Mouse (Mus musculus): ENCODE measurements around the gene Fam240b.

DNA sequence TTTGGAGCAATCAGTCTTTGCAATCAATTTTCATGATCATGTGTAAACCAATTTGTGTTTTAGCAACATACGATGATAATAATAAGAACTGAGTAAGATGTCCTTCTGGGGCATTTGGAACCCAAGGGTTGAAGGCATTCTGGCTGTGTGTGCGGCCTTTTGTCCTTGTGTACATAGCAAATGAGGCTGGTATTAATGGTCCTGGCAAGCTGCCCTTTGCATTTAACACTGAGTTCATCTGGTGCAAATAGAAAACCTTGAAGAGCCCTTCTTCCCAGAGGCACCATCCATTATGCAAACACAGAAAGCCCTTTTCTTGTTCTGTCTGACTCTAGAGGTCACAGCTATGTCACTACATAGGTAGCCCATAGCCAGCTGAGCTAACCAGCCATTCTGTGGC, 35.0 kb downstream of the Fam240b start:
- TF ChIP-seq CTCF (IDR thresholded peaks at IDR 0.05; ENCODE audit: low read depth) (no peak), EP300 (IDR thresholded peaks at IDR 0.05; ENCODE audit: low read depth) (no peak)

Data from liver, embryonic 14.5 days (tissue).